ENCODE assay signal across 22 mouse cellular contexts in the genomic region with DNA sequence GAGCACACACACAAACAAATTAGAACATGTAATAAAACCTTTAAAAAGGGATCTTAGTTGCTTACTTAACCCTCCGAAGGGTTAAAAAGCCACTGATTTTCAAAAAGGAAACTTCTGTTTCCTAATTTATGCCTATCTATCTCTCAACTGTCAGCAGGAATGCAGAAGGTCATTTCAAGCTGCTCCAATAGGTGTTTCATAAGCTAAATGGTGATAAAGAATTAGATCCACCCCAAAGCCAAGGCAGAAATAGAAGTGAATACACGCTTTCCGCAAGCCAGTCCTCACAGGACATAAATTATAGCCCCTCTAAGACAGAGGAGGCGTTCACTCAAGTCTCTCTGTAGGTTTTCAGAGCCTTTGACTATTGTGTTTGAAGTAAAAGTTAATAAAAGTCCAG.
"Had no signal": no experiment of that assay in that cellular context is flagged by ENCODE, and none has a peak within 500 bp of the region (broad histone marks: within the 10 kb centered on the region; RNA-seq: fewer than 3 reads in every experiment).

No protein-coding gene starts in this region.

- H3K9ac ChIP-seq: heart, embryonic 12.5 days; hindbrain, embryonic 13.5 days; hindbrain, embryonic 15.5 days; intestine, embryonic 15.5 days had no signal

- H3K36me3 ChIP-seq: heart, embryonic 10.5 days; heart, embryonic 12.5 days; hindbrain, embryonic 13.5 days; hindbrain, embryonic 15.5 days; intestine, embryonic 15.5 days had no signal

- DNase-seq: gastrocnemius, adult 2 months; gastrocnemius, postnatal 10 days; gastrocnemius, postnatal 25 days; heart, adult 18-20 months; heart, postnatal 10 days; heart, postnatal 4 days; kidney, adult 18-20 months; kidney, adult 8-10 months; kidney, postnatal 10 days; kidney, postnatal 25 days; kidney, postnatal 4 days; liver had no signal

- H3K4me3 ChIP-seq: gastrocnemius, adult 2 months; heart, embryonic 10.5 days; heart, embryonic 12.5 days; hindbrain, embryonic 13.5 days; hindbrain, embryonic 15.5 days; intestine, embryonic 15.5 days; layer of hippocampus, adult 2 months; left cerebral cortex, adult 2 months had no signal

- H3K4me2 ChIP-seq: heart, embryonic 12.5 days; hindbrain, embryonic 13.5 days; hindbrain, embryonic 15.5 days; intestine, embryonic 15.5 days; liver, embryonic 11.5 days had no signal

- ATAC-seq: inflammation-experienced regulatory T-cells, adult 6 months; intestine, embryonic 15.5 days; intestine, postnatal 0 days had no signal

- H3K27me3 ChIP-seq: heart, embryonic 12.5 days; hindbrain, embryonic 13.5 days; hindbrain, embryonic 15.5 days; intestine, embryonic 15.5 days had no signal

- H3K9me3 ChIP-seq: heart, embryonic 10.5 days; heart, embryonic 12.5 days; hindbrain, embryonic 13.5 days; hindbrain, embryonic 15.5 days; intestine, embryonic 15.5 days had no signal

- H3K4me1 ChIP-seq: heart, embryonic 10.5 days; heart, embryonic 12.5 days; hindbrain, embryonic 13.5 days; hindbrain, embryonic 15.5 days; intestine, embryonic 15.5 days had no signal

- H3K27ac ChIP-seq: gastrocnemius, adult 2 months; heart, embryonic 10.5 days; hindbrain, embryonic 13.5 days; hindbrain, embryonic 15.5 days; intestine, embryonic 15.5 days; layer of hippocampus, adult 2 months; left cerebral cortex, adult 2 months had no signal
